Mouse (Mus musculus) heart, postnatal 4 days (tissue): ENCODE data around the gene Olfr173. TPM values are rescaled to one million over a fixed set of nuclear protein-coding genes. Genes with fewer than 3 reads are reported as not detected.

Experiments used
- DNase-seq: peaks from one replicate; pipeline ENCODE4 v3.0.0; 2021
- microRNA-seq, 2 experiments: library from miRNA; unstranded; fragments of <30 nt; microRNA quantifications; one replicate each; pipeline ENCODE4 v1.2.0; 2021 to 2022
- total RNA-seq, 2 experiments: library from RNA; stranded (reverse); gene quantifications; 2 replicates each; pipeline ENCODE4 v1.2.3; 2021

Olfr173 gene
- not detected for total RNA-seq

DNA sequence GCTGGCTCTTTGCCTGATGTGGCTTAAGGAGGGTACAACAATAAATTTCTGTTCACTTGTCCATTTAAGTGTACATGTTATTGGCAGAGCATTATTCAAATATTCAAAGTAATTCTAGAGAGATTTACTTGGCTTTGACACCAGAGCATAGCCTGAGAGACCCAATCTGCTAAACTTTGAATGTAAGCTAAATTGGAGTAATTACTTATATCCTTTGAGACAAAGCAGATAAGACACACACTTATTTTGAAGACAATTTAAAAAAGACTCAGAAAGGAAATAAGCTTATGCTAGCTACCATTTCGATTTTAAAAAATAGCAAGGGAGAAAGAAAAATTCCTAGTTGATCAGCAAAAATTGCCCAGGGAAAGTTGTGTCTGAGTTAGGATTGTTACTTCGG lies at the start of gene Olfr173:
TSS of gene Olfr173 (minus strand) at position 101 of the 400 bp plus-strand sequence.
- DNase-seq = no peak

DNA sequence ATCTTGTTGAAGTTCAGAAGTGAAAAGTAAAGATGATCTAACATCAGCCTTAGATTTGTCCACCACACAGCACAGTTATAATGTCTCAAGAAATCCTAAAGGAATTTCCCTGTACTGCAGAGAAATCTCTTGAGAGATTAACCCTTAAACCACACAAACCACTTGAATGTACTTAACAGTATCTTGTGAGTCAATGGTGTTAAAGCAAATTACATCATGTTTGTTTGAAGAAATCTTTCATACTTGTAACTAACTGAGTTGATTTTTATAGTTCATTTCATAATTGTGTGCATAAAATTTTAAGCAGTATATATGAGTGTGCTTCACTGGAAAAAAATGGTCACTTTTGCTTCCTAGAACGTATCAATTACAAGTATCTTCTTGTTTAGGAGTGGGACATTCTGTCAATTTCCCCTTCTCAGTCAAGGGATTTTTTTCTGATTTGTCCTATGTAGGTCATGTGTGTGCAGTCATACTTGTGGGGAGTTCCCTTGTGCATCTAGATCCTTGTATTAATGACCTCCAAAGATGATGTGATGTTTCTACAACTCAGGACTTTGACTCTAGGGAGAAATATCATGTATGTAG lies 26.8 kb upstream of the Olfr173 start, which contains the start of gene Olfr175-ps1:
TSS of gene Olfr175-ps1 (minus strand) at position 51 of the 588 bp plus-strand sequence.
- DNase-seq = no peak

DNA sequence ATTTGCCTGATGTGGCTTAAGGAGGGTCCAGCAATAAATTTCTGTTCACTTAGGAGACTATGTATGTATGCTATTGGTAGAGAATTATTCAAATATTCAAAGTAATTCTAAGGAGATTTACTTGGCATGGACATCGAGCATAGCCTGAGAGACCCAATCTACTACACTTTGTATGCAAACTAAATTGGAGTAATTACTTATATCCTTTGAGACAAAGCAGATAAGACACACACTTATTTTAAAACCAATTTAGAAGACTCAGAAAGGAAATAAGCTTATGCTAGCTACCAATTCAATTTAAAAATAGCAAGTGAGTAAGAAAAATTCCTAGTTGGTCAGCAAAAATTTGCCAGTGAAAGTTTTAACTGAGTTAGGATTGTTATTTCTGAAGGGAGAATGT lies 37.0 kb downstream of the Olfr173 start, which contains the start of gene Olfr172:
TSS of gene Olfr172 (minus strand) at position 101 of the 400 bp plus-strand sequence.
- no peak for DNase-seq

DNA sequence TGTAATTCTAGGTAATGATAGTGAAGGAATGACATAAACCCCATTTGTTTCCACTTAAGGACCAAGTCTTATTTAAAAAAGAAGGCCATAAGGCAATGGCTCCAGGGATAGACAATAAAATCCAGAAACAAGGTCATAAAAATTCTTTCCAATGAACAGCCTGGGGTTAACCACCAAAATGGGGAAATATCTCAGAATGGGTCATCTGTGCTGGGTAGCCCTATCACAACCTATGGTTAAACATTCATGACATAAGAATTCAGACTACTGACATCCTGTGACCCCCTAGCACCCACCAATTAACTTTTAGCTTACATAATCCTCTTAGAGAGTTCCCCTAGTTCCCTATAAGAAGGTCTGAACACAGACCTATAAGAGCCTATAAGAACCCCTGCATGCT lies 43.9 kb downstream of the Olfr173 start:
- no peak for DNase-seq

DNA sequence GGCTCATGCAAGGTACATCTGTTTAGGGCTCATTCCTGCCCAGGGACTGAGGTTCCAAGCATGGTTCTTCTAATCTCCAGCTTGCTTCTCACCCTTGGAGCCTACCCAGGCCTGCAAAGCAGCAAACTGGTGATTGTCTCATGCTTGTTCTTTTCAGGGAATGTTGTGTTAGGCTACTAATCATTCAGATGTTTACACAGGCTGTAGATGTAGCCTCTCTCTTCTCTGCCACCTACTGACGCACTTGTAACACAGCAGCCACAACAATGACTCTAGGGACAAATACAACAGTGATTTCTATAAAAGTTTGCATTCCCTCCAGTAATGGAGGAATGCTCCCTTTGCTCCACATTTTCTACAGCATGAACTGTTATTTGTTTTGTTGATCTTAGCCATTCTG lies 48.8 kb downstream of the Olfr173 start:
- DNase-seq = no peak

DNA sequence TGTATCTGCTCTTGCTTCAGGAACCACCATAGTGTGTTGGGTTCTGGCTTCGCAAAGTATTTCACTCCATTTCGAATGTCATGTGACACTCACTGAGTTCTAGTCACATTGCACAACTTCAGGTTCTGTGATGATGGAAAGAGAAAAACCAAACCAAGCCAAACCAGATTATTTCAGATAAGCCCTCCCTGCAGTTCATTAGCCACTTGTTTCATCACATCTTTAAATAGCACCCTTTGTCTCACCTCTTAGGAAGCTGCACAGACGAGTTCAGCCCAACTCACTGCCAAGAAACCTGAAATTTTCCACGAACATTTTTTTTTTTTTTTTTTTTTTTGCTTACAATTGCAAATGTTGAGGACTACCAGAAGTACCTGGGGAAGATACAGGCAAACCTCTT lies 53.4 kb downstream of the Olfr173 start:
- no peak for DNase-seq

Small RNA genes within 50 kb of the gene (microRNA-seq; reads per million reads assigned to microRNA genes)
- 0 reads per million in 2 experiments for gene Gm27564

Other genes starting within 250 kb of the Olfr173 start
- gene Gm813, start 183.3 kb downstream of the Olfr173 start, total RNA-seq = not detected
- gene E330017A01Rik, start 161.5 kb downstream of the Olfr173 start, total RNA-seq = not detected
- gene Cpox, start 130.0 kb downstream of the Olfr173 start, total RNA-seq = 10 to 100 TPM; 17.5 to 18.0 TPM
- gene Gpr15, start 81.2 kb downstream of the Olfr173 start, total RNA-seq = not detected
- gene Cldnd1, start 72.4 kb downstream of the Olfr173 start, total RNA-seq = 10 to 100 TPM; 73.2 to 79.4 TPM
- not detected for gene Olfr172, start 37.1 kb downstream of the Olfr173 start, total RNA-seq
- gene Olfr175-ps1, start 26.5 kb upstream of the Olfr173 start, total RNA-seq = not detected
- not detected for gene Olfr177, start 74.5 kb upstream of the Olfr173 start, total RNA-seq
- gene Olfr178, start 91.8 kb upstream of the Olfr173 start, total RNA-seq = not detected
- gene Olfr181, start 128.5 kb upstream of the Olfr173 start, total RNA-seq = not detected
- gene Olfr180, start 129.1 kb upstream of the Olfr173 start, total RNA-seq = not detected
- gene Olfr183, start 195.1 kb upstream of the Olfr173 start, total RNA-seq = not detected
- not detected for gene Olfr186, start 230.0 kb upstream of the Olfr173 start, total RNA-seq
- not detected for gene Olfr187, start 239.5 kb upstream of the Olfr173 start, total RNA-seq